Mouse (Mus musculus) thymus, postnatal 0 days (tissue): ENCODE results near the gene Tmcc3. TPM values are rescaled to one million over a fixed set of nuclear protein-coding genes. Genes with fewer than 3 reads are reported as not detected.
A peak's percentile ranks its signal among the peaks of the same experiment; 100 is the strongest.

Experiments used
- DNase-seq: peaks from one replicate; pipeline ENCODE4 v3.0.0-alpha.2; 2015; ENCODE audit warnings: low spot score
- polyA plus RNA-seq: library from polyadenylated mRNA; unstranded; fragments of >200 nt; fragmentation: Nextera tagmentation; extraction: Ambion mirVana; gene quantifications from 2 replicates; pipeline ENCODE4 v1.2.1, GENCODE M21; 2015

Tmcc3 gene
- polyA plus RNA-seq, 1 experiment from 2014 or later: 14.0 TPM

- DNase-seq: no peak
These were observed 104.4 kb downstream of the Tmcc3 start for GRCm38 (mm10) chr10:94415950-94416844.

- no peak for DNase-seq
These were observed 105.9 kb downstream of the Tmcc3 start for GRCm38 (mm10) chr10:94417643-94418042.

DNA sequence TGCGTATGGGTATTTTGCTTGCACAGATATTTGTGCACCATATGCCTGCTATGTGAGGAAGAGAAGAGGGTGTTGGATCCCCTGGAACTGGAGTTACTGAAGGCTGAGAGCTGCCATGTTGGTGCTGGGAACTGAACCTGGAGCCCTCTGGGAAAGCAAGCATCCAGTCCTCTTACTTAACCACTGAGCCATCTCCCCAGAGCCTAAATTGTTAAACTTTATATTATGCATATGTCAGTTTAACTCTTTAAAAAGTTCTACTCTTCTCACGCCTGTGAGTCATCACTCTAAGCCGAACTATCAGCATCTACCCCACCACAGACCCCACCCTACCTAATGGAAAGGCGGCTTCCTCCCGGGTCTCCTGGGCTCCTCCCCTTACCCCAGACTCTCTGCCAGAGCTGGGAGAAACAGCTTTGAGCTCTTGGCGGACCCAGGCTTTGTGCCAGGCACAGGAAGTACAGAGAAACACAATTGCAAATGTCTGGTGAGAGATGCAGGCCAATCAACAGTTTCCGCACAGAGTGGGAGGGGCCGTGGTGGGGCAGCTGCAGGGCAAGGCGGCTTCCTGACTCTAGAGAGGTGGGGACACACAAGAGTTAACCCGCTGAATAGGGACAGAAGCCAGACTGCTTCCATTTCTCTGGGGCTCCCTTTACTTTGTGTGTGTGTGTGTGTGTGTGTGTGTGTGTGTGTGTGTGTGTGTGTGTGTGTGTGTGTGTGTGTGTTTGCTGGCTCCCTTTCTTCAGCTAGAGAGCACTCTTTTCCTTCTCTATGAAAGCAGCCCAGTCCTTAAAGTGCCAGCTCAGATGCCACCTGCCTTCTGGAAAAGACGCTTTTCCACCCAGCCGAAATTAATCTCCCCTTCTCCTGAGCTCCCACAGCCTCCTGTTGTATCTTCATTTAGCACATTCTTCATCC lies 114.5 kb downstream of the Tmcc3 start:
- peak; percentile 89 for DNase-seq

DNA sequence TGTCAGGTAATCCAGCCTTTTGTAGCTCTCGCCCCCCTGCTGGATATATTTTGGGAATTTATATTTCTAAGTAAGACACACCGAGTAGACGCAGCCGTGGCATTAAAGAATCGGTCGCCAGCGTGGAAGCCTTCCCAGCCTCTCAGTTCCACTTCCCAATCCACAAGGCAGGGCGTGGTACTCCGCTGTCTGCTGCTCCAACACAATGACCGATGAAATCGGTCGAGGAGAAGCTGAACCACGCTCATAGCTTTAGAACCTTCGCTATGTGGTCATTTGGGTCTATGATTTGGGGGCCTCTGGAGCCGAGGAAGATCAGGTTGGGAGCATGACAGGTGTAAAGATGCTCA lies 115.1 kb downstream of the Tmcc3 start:
- no peak for DNase-seq

GRCm38 (mm10) chr10:94428186-94428942 lies 116.6 kb downstream of the Tmcc3 start:
- no peak for DNase-seq

GRCm38 (mm10) chr10:94430566-94430965 lies 118.8 kb downstream of the Tmcc3 start:
- DNase-seq: no peak

DNA sequence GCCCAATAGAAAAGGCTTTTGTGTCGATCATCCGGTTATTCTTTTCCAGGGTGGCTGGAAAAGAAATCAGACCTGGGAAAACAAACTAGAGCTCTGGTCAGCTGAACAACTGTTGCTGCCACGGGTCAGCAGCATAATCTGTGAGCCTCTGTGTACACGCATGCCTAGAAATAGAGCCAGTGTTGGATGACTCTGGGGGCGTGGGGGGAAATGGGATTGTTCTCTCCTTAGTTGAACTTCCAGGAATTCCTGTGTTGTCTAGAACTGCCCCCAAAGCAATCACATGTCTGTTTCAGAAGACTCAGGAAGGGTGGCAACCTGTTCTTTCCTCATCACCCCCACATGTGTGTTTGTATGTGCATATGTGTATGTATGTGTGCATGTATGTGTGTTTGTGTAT lies 121.2 kb downstream of the Tmcc3 start:
- DNase-seq: no peak

GRCm38 (mm10) chr10:94433901-94434300 lies 122.2 kb downstream of the Tmcc3 start:
- DNase-seq: no peak

GRCm38 (mm10) chr10:94442725-94443124 lies 131.0 kb downstream of the Tmcc3 start:
- DNase-seq: no peak

- no peak for DNase-seq
These were observed 131.7 kb downstream of the Tmcc3 start for GRCm38 (mm10) chr10:94443453-94443852.

- no peak for DNase-seq
These were observed 133.4 kb downstream of the Tmcc3 start for GRCm38 (mm10) chr10:94445192-94445591.

GRCm38 (mm10) chr10:94446379-94447008 lies 134.7 kb downstream of the Tmcc3 start:
- no peak for DNase-seq

GRCm38 (mm10) chr10:94449676-94450075 lies 137.9 kb downstream of the Tmcc3 start:
- no peak for DNase-seq

DNA sequence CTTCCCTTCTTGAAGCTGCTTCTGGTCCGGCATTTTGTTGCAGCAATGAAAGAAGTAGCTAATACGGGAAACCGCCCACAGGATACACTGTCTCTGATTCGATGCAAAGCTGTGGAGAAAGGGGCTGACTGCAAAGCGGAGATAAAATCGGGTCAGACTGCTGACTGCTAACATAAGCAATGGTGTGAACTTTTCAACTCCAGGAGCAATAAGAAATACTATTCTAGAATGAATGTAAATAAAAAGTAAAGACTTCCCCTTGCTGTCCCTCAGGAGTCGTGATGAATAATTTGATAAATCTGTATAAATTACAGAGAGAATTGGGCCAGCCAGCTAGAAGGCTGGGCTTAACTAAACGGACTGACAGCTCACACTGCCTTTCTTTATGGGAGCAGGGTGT lies 139.0 kb downstream of the Tmcc3 start:
- DNase-seq: no peak

- DNase-seq: no peak
These were observed 145.7 kb downstream of the Tmcc3 start for GRCm38 (mm10) chr10:94457454-94457853.

DNA sequence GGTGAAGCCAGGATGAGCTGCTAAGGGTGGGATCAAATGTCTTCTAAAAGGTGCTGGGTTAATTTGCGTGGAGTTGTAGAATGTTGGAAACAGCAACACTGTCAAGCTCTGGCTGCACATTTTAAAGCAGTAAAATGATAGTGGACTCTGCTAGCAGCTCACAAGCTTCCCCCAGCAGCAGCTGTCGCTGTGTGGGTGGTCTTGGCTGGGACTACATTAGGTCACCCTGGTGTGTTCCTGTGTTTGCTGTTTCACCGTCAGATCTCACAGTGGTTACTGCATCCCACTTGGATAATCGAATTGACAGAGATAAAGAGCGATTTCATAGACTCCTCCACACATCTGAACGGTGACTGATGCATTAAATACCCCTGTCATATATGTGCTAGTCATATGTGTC lies 146.9 kb downstream of the Tmcc3 start:
- no peak for DNase-seq

GRCm38 (mm10) chr10:94461378-94461777 lies 149.6 kb downstream of the Tmcc3 start:
- peak; percentile 29 for DNase-seq

DNA sequence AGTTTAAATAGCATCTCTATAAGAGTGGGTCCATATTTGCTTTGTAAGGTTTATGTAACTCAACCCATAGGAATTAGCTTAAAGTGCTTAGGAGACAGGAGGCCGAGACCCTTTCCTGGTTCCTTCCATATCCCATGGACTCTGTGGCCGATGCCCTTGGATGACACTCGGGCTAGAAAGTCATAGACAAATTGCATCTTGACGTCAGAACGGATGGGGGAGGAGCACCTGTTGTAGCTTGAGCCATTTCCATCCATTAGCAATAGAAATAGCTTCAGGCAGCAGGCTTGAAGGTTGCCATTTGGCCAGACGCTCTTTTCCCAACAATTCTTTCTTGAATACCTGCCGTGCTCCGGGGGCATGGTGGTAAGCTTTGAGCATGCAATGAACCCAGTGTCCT lies 150.1 kb downstream of the Tmcc3 start:
- DNase-seq: no peak

DNA sequence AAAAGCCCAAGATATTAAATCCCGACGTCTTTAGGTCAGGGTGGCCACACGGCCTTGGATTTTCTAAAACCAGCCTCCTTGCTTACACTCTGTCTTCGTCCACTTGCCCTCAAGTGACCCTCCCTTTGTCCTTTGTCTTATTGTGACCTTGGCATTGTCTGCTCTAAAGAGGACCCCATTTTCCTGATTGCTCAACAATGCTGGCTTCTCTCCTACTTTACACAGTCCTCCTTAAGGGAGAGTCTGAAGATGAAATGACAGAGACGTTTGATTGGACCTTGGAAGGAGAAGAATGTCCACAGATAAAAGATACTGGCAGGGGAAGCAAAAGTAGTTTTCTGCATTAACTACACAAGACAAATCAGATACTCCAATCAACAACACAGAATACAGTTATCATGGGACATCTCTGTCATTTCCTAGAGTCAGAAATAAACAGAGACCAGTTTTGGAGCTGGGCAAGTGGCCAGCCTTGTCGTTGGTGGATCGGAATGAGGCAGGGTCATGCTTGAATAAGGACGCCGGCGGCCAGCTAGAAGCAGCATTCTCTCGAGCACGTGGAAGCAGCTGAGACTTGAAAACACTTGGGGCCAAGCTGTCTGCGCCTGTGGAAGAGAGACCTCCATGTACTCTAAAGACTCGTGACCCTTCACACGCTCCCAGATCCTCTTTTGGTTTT lies 150.8 kb downstream of the Tmcc3 start:
- no peak for DNase-seq

DNA sequence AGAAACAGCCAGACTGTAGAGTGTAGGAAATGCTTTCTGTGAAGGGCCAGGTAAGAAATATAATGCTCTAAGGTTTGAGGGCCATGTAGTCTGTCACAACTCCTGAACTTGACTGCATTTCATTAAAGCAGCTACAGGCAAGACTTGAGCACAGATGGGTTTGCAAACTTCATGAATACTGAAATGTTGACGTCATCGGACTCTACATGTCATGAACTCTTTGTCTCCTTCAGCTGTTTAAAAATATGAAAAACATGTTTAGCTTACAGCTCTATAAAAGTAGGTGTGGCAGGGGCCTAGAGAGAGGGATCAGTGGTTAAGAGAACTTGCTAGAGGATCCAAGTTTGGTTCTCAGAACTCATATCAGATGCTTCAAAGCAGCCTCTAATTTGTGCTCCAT lies 151.7 kb downstream of the Tmcc3 start:
- DNase-seq: no peak
